Mouse (Mus musculus) hindbrain, embryonic 14.5 days (tissue): ENCODE measurements at regions not wholly inside any gene's neighbourhood (a gene's known extent, or its start where the extent isn't known, plus 50 kb on each side); places are given as distances from the start of the nearest gene placed in this dataset.

Experiments
- ATAC-seq: fragments of 200-750 bp; cut with Nextera tagmentation; 2 replicates; pipeline ENCODE4 v1.8.0; 2017; ENCODE audit warnings: moderate number of reproducible peaks, mild to moderate bottlenecking, moderate TSS enrichment, moderate library complexity; ENCODE audit not compliant: low FRiP score
- DNase-seq: peaks from one replicate; pipeline ENCODE4 v3.0.0-alpha.2; 2015; ENCODE audit warnings: low spot score
- H3K27ac ChIP-seq: fragments of 300-500 bp; sonication (generic); 2 replicates; pipeline ENCODE4 v1.5.1; 2014; ENCODE audit warnings: mild to moderate bottlenecking, moderate library complexity
- H3K27me3 ChIP-seq: fragments of 300-500 bp; sonication (generic); 2 replicates; pipeline ENCODE4 v1.6.1; 2014; ENCODE audit warnings: mild to moderate bottlenecking, low read length, mixed read lengths; ENCODE audit not compliant: control insufficient read depth, insufficient read depth
- H3K36me3 ChIP-seq: fragments of 300-500 bp; sonication (generic); replicated peaks from 2 replicates; pipeline ENCODE4 v1.6.1; 2014; ENCODE audit not compliant: control insufficient read depth, insufficient read depth
- H3K4me1 ChIP-seq: fragments of 300-500 bp; sonication (generic); replicated peaks from 2 replicates; pipeline ENCODE4 v1.6.1; 2014; ENCODE audit warnings: antibody characterized with exemption, low read length, mixed read lengths; ENCODE audit not compliant: control insufficient read depth, insufficient read depth
- H3K4me2 ChIP-seq: fragments of 300-500 bp; sonication (generic); replicated peaks from 2 replicates; pipeline ENCODE4 v1.6.1; 2014; ENCODE audit warnings: mild to moderate bottlenecking, moderate library complexity
- H3K4me3 ChIP-seq: fragments of 300-500 bp; sonication (generic); replicated peaks from 2 replicates; pipeline ENCODE4 v1.5.1; 2014; ENCODE audit warnings: mild to moderate bottlenecking, low read length
- H3K9ac ChIP-seq: fragments of 300-500 bp; sonication (generic); 2 replicates; pipeline ENCODE4 v1.6.1; 2014
- H3K9me3 ChIP-seq: fragments of 300-500 bp; sonication (generic); 2 replicates; pipeline ENCODE4 v1.6.1; 2016; ENCODE audit warnings: low read length; ENCODE audit not compliant: control insufficient read depth
- WGBS: fragments of 180-500 bp; shearing (Covaris S2); extraction: QIAGEN DNeasy Blood & Tissue Kit; methylation state at CpG from one replicate; pipeline ENCODE4 v1.1.7; 2014; 5-methylcytosine and 5-hydroxymethylcytosine counted together

- Histone ChIP-seq H3K4me3 (no peak overlapping the region), H3K4me1 (no peaks in the 10 kb centered on the region), H3K9ac (no peak overlapping the region), H3K9me3 (no peaks in the 10 kb centered on the region), H3K27me3 (no peaks in the 10 kb centered on the region), H3K36me3 (no peaks in the 10 kb centered on the region), H3K4me2 (no peak overlapping the region), H3K27ac (no peak overlapping the region)
- DNase-seq (no peak), ATAC-seq (no peak)
Measured at GRCm38 (mm10) chr17:4365811-4366210, 628.3 kb upstream of the Arid1b start.

DNA sequence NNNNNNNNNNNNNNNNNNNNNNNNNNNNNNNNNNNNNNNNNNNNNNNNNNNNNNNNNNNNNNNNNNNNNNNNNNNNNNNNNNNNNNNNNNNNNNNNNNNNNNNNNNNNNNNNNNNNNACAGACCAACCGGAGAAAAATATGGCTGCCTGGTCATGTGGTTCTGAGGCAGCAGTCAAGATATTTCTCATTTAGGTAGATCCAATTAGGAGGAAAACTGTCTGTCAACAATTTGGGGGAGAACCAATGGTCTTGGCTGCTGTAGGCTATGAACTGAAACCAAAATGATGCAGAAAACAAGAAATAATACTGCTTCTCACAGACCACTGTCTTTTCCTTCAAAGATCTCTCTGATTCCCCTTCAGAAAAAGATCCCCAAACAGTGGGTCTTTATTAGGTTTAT lies 613.7 kb upstream of the Arid1b start:
- H3K27me3 ChIP-seq: no peaks in the 10 kb centered on the region
- no peaks in the 10 kb centered on the region for H3K9me3 ChIP-seq
- H3K9ac ChIP-seq: no peak overlapping the region
- no peaks in the 10 kb centered on the region for H3K4me1 ChIP-seq
- no peak overlapping the region for H3K4me2 ChIP-seq
- no peak overlapping the region for H3K27ac ChIP-seq
- ATAC-seq: no peak
- 96% methylated on average over 1 of the region's 1 CpGs for WGBS
- no peaks in the 10 kb centered on the region for H3K36me3 ChIP-seq
- no peak for DNase-seq
- no peak overlapping the region for H3K4me3 ChIP-seq

- ATAC-seq: no peak
- no peak overlapping the region for H3K27ac ChIP-seq
Measured at GRCm38 (mm10) chr17:4380873-4381272, 613.3 kb upstream of the Arid1b start.

DNA sequence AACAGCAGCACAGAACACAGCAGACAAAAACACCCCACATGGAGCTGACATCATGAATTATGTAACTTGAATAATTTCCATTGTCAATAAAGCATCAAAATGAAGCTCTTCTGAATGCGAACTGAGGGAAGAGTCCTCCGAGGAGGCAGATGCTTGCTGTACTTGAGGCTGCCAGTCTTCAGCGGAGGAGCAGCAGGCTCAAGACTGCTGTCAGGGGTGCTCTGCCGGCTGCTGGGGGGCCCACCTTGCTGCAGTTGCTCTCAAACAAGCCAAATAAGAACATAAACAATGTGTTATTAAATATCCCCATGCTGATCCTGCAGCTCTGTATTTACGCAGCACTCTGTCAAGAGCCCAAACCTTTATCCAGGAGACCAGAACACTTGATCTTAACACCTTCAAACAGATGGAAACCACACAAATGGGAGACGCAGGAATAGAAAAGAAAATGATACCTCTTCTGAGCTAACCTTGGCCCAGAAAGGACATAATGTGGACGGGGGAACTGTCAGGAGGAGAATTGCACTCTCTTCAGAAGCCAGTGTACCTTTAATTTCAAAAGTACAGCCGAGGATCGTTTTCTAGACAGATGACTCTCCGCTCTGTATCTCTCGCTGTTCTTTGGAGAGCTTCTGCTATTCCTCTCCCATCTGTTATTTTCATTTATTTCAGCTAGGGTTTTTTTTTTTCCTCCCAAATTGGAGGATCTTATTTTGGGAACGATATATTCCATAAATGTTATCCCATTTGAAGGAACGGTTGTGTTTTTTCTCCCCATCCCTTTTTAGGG lies 612.0 kb upstream of the Arid1b start:
- no peaks in the 10 kb centered on the region for H3K4me1 ChIP-seq
- H3K4me2 ChIP-seq: no peak overlapping the region
- ATAC-seq (no peak), DNase-seq (no peak)
- H3K36me3 ChIP-seq: no peaks in the 10 kb centered on the region
- no peaks in the 10 kb centered on the region for H3K27me3 ChIP-seq
- no peaks in the 10 kb centered on the region for H3K9me3 ChIP-seq
- H3K27ac ChIP-seq: no peak overlapping the region
- H3K9ac ChIP-seq: no peak overlapping the region
- 77% methylated on average over 13 of the region's 13 CpGs for WGBS
- H3K4me3 ChIP-seq: no peak overlapping the region

More at GRCm38 (mm10) chr17:4380873-4381272, 613.3 kb upstream of the Arid1b start:
- H3K9ac ChIP-seq: no peak overlapping the region
- DNase-seq: no peak
- no peaks in the 10 kb centered on the region for H3K9me3 ChIP-seq
- H3K4me2 ChIP-seq: no peak overlapping the region
- no peak overlapping the region for H3K4me3 ChIP-seq
- no peaks in the 10 kb centered on the region for H3K27me3 ChIP-seq
- no peaks in the 10 kb centered on the region for H3K4me1 ChIP-seq
- no peaks in the 10 kb centered on the region for H3K36me3 ChIP-seq

DNA sequence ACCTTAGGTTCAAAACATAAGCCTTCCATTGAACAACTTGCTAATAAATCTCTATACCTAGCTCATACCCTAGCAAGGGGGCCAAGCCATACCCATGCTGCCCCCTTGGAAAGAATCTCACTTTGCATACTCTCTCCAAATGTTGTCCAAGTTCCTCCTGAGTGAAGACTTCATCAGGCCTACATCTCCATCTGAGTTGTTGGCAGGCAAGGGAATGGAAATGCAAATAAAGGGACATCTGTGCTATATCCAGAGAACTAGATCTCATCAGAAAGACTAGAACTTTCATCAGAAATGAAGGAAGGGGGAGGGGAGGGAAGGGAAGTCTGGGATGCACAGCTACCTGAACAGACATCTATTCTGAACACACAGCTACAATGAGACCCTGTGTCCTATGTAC lies 611.4 kb upstream of the Arid1b start:
- Histone ChIP-seq H3K27me3 (no peaks in the 10 kb centered on the region), H3K27ac (no peak overlapping the region), H3K9me3 (no peaks in the 10 kb centered on the region), H3K36me3 (no peaks in the 10 kb centered on the region), H3K4me1 (no peaks in the 10 kb centered on the region), H3K9ac (no peak overlapping the region), H3K4me2 (no peak overlapping the region), H3K4me3 (no peak overlapping the region)
- DNase-seq (no peak), ATAC-seq (no peak)

GRCm38 (mm10) chr17:4387616-4388015 lies 606.5 kb upstream of the Arid1b start:
- WGBS: 56% methylated on average over 4 of the region's 4 CpGs
- no peak overlapping the region for H3K27ac ChIP-seq
- H3K4me3 ChIP-seq: no peak overlapping the region
- H3K36me3 ChIP-seq: no peaks in the 10 kb centered on the region
- no peaks in the 10 kb centered on the region for H3K27me3 ChIP-seq
- H3K4me2 ChIP-seq: no peak overlapping the region
- no peaks in the 10 kb centered on the region for H3K4me1 ChIP-seq
- no peaks in the 10 kb centered on the region for H3K9me3 ChIP-seq
- no peak overlapping the region for H3K9ac ChIP-seq
- no peak for DNase-seq
- no peak for ATAC-seq

DNA sequence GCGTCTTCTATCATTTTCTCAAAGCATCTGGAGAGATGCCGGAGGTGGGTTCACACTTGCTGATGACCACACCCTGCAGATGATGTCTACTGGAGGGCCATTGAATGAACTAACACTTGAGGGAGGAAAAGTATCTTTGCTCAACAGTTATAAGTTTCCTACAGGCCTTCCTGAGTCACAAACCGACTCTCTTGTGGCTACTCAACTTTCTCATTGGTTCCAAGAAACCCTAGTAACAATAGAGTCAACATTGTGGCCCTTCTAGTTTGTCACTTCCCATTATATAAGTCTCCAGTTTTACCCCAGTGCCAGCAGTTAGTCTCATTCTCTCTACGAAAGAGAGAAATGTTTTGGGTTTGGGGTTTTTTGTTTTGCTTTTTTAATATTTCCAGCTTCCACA lies 604.1 kb upstream of the Arid1b start:
- H3K4me2 ChIP-seq: no peak overlapping the region
- WGBS: 90% methylated on average over 4 of the region's 4 CpGs
- H3K27ac ChIP-seq: no peak overlapping the region
- H3K4me3 ChIP-seq: no peak overlapping the region
- H3K9ac ChIP-seq: no peak overlapping the region
- no peaks in the 10 kb centered on the region for H3K27me3 ChIP-seq
- H3K36me3 ChIP-seq: no peaks in the 10 kb centered on the region
- ATAC-seq (no peak), DNase-seq (no peak)
- H3K9me3 ChIP-seq: no peaks in the 10 kb centered on the region
- H3K4me1 ChIP-seq: no peaks in the 10 kb centered on the region

- H3K27ac ChIP-seq: no peak overlapping the region
- no peak overlapping the region for H3K4me3 ChIP-seq
- H3K9ac ChIP-seq: no peak overlapping the region
- ATAC-seq (no peak), DNase-seq (no peak)
- no peak overlapping the region for H3K4me2 ChIP-seq
- no peaks in the 10 kb centered on the region for H3K9me3 ChIP-seq
- no peaks in the 10 kb centered on the region for H3K27me3 ChIP-seq
- no peaks in the 10 kb centered on the region for H3K4me1 ChIP-seq
- no peaks in the 10 kb centered on the region for H3K36me3 ChIP-seq
Measured at GRCm38 (mm10) chr17:4390577-4390976, 603.6 kb upstream of the Arid1b start.

- Histone ChIP-seq H3K4me1 (no peaks in the 10 kb centered on the region), H3K9me3 (no peaks in the 10 kb centered on the region), H3K36me3 (no peaks in the 10 kb centered on the region), H3K4me3 (no peak overlapping the region), H3K27me3 (no peaks in the 10 kb centered on the region), H3K4me2 (no peak overlapping the region), H3K27ac (no peak overlapping the region), H3K9ac (no peak overlapping the region)
- WGBS: 82% methylated on average over 1 of the region's 1 CpGs
- DNase-seq (no peak), ATAC-seq (no peak)
Measured at GRCm38 (mm10) chr17:4391210-4391609, 602.9 kb upstream of the Arid1b start.

DNA sequence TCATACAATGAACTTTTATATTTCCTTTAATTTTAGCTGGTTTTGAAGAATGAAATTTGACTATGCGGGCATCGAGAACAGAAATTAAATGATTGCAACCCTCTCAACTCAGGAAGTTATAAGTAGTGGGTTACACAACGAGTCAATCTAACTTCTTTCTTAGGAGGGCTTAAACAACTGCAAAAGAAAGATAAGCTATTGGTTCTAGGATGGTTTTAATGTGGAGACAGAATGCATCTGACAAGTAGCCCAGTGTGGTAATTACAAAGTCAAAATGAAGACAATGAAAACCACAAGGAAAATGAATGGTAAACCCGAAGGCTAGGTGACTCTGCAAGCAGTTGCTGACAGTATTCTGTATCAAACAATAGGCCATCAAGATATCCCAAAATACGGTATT lies 598.0 kb upstream of the Arid1b start:
- no peaks in the 10 kb centered on the region for H3K4me1 ChIP-seq
- no peak overlapping the region for H3K4me2 ChIP-seq
- ATAC-seq: no peak
- no peak for DNase-seq
- no peak overlapping the region for H3K27ac ChIP-seq
- no peak overlapping the region for H3K9ac ChIP-seq
- H3K36me3 ChIP-seq: no peaks in the 10 kb centered on the region
- 85% methylated on average over 5 of the region's 5 CpGs for WGBS
- H3K4me3 ChIP-seq: no peak overlapping the region
- H3K9me3 ChIP-seq: no peaks in the 10 kb centered on the region
- no peaks in the 10 kb centered on the region for H3K27me3 ChIP-seq
